Mouse (Mus musculus) adrenal gland, adult (tissue): ENCODE measurements at regions not wholly inside any gene's neighbourhood (a gene's known extent, or its start where the extent isn't known, plus 50 kb on each side); places are given as distances from the start of the nearest gene placed in this dataset.

ENCODE experiments used
- DNase-seq, 2 experiments: peaks; one replicate each; pipeline ENCODE4 v3.0.0; 2022 to 2023; ENCODE audit warnings: low spot score in 1 of 2; ENCODE audit not compliant: inconsistent age in 2 of 2

- DNase-seq = no peak
Measured at GRCm38 (mm10) chr17:84844950-84845349, 54.4 kb upstream of the Lrpprc start.

- no peak for DNase-seq
Measured at GRCm38 (mm10) chr17:84846141-84846540, 55.6 kb upstream of the Lrpprc start.

DNA sequence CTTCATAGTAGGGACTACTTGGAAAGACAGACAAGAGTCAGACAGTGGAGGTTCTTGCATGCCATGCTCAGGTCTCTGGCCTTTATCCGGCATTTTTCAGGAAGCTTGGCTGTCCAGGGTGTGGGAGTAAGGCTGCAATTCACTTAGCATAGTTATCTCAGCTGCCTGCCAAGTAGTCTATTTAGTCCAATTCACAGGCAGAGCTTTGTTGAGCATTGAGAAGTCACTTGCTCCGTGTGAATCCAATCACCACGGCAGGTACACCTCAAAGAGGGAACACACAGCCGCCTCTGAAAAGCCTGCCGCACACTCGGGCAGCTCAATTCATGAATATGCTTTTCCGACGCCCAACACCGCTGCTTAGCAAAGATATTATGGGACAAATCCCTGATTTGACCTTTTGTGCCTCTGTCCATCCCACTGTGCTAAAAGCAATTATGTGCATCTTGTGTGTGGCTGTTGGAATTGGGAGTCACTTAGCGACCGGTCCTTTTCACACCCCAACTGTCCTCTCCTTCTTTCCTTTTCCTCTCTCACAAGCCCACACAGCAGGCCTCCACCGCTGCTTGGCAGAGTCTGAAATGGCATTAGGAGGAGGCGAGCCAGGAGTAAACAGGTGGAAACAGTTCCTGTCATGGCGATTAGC is 57.9 kb upstream of the Lrpprc start:
- DNase-seq = no peak

DNA sequence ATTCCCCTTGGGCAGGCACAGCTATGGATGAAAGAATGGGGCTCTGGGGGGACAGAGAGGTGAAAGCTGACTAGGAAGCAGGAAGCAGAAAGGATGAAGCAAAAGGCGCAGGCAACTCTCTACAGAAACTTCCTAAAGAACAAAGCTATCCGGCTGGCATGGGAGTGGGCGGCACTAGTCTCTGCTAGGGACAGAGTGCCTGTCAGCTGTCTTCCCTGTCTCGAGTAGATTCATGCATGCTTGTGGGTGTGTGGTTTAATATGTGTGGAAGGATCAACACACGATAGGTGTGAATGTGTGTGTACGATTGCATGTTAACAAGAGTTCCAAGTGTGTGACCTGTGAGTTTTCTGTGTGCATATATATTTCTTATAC is 58.4 kb upstream of the Lrpprc start:
- no peak for DNase-seq

- no peak for DNase-seq
Measured at GRCm38 (mm10) chr17:84850464-84850863, 59.9 kb upstream of the Lrpprc start.

GRCm38 (mm10) chr17:84850893-84851292 is 60.3 kb upstream of the Lrpprc start:
- no peak for DNase-seq

DNA sequence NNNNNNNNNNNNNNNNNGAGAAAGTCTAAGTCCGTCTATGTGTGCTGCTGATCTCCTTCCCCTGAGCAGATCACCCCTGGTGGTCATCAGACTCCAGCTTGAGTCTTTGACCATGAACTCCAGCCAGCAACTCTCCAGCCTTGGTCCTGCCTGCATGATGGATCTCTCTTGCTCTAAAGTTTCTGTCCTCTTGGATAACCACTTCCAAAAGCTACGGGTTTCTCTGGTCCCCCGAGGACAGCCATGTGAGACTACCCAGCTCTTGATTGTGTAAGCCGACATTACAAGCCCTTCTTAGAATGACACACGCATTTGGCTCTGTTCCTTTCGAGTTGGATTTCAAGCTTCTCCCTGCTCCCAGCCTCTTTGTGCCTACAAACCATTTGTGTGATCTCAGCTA is 66.4 kb upstream of the Lrpprc start:
- peak; percentile 19 to 82 for DNase-seq

- no peak for DNase-seq
Measured at GRCm38 (mm10) chr17:84858830-84859229, 68.2 kb upstream of the Lrpprc start.

GRCm38 (mm10) chr17:84859916-84860315 is 69.3 kb upstream of the Lrpprc start:
- DNase-seq = peak in 1 of 2 experiments; percentile 26

- no peak for DNase-seq
Measured at GRCm38 (mm10) chr17:84860835-84861234, 70.2 kb upstream of the Lrpprc start.

DNA sequence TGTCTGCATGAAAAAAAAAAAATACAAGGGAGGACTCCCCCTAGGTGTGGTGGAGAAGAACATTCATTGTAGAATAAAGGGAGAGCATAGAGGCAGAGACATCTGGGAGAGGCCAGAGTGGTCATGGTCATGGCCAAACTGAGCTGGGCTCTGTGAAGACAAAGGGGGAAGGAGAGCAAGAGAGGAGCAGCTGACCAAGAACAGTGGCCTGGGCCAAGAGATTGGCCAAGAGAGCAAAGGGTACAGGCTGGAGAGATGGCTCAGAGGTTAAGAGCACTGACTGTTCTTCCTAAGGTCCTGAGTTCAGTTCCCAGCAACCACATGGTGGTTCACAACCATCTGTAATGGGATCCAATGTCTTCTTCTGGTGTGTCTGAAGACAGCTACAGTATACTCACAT is 73.6 kb upstream of the Lrpprc start:
- peak in 1 of 2 experiments; percentile 24 for DNase-seq

GRCm38 (mm10) chr17:84865158-84865557 is 74.6 kb upstream of the Lrpprc start:
- DNase-seq = peak; percentile 80 to 87

DNA sequence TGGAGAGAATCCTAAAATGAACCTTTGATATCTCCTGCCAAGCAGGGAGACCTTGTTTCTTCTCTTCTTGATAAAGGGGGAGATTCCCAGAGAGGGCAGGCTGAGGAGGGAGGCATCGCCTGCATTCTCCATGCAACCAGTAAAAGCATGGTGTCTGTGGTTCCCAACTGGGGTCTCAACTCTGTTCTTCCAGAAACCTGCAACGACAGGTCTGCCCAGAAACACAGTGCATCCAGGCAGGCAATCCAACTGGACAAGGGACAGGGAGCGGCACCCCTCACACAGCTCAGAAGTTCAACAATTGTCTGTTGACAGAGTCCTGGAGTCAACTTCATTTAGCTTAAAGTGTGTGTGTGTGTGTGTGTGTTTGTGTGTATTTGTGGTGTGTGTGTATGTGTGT is 75.0 kb upstream of the Lrpprc start:
- DNase-seq = no peak

- DNase-seq = no peak
Measured at GRCm38 (mm10) chr17:84869074-84869722, 78.6 kb upstream of the Lrpprc start.

DNA sequence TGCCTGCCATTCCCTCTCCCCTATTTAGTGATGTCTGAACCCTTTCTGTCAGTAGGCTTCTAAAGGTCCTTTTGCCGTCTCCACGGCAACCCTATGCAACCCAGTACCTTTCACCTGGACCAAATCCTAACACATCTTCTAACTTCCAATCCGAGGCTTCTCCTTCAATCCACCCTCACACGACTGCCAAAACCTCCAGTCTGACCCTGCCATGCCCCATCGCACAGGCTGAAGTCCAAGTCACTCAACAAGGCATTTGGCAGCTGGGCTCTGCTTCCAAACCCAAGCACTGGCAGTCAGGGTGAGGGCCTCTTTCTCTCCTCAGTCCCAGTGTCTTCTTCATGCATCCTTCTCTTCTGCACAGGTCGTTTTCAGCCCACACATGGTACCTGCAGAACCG is 83.0 kb upstream of the Lrpprc start:
- peak in 1 of 2 experiments; percentile 45 for DNase-seq

- peak; percentile 67 to 85 for DNase-seq
Measured at GRCm38 (mm10) chr17:84874494-84874893, 82.0 kb upstream of the Ppm1b start.

GRCm38 (mm10) chr17:84875031-84875430 is 81.5 kb upstream of the Ppm1b start:
- no peak for DNase-seq

DNA sequence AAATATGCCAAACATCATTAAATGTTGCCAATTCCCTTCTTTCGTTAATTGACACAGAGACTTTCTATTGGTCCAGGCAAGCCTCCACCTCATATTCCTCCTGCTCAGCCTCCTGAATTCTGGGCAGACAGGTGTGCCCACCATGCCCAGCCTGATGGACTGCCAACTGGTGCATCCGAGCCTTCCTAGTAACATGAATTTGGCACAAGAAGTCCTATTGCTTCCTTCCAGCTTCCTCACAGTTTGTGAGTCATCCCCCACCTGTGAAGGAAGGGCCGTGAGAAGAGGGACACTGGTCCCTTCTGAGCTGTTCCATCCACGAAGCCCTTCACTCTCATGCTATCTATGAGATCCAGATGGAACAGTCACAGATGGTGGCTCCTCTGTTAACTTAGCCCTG is 80.5 kb upstream of the Ppm1b start:
- no peak for DNase-seq

DNA sequence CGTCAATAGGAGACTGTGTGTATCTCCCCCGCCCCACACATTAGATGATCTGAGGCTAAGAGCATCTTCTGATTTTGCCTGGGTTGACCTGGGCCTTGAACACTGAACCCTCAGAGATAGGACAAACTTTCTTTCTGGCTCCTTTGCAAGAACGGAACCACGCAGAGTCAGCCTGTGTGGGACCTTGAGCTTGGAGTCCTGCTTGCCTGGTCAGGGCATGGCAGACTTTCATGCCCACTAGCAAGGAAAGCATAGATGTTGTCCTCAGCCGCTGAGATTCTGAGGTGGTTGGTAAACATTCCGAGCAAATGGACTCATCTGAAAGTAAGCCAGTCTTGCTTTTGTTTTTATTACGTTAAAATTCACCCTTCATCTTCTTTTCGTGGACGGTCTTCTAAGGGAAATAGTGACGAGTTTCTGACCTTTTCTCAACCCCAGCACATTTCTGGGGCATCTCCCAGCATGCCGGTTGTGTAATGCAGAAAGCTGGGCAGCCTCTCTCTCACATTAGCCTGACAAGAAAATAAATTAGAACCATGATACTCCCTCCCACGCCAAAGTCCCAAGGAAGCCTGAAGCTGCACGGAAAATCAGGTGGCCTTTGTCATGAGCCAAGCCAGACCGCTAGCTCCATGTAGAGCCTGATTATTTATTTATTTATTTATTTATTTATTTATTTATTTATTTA is 79.2 kb upstream of the Ppm1b start:
- peak; percentile 69 to 86 for DNase-seq

- peak; percentile 77 to 91 for DNase-seq
Measured at GRCm38 (mm10) chr17:84877864-84878224, 78.7 kb upstream of the Ppm1b start.

- DNase-seq = peak in 1 of 2 experiments; percentile 44
Measured at GRCm38 (mm10) chr17:84878316-84878715, 78.2 kb upstream of the Ppm1b start.

DNA sequence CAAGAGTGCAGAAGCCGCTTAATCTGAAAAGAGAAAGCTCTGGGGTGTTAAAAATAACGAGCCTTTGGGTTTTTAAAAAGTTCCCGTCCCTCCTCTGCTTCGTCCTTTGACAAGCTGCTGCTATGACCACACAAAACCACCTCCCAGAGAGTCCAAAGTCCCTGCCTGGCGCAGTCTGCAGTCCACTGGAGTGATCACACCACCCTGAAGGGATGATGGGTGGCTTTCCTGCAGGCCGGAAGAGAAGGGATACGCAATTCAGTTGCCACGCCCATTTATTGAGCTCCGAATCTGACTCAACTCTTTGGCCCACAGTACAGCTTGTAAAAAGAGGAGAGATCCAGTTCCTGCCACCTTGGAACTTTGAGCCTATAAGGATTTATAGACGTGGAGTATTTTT is 77.4 kb upstream of the Ppm1b start:
- no peak for DNase-seq
